Mouse (Mus musculus) mouse trophoblast stem cell (cell line): ENCODE data around the gene Ccdc57.

ENCODE experiments used
- in situ Hi-C, 2 experiments: fragments of 300-500 bp; cut with MseI, MboI; formaldehyde crosslinking; loops; 2 replicates in 1 of 2; 3 replicates in 1 of 2; pipeline ENCODE4 v1.15.1; 2025

Ccdc57 gene

DNA sequence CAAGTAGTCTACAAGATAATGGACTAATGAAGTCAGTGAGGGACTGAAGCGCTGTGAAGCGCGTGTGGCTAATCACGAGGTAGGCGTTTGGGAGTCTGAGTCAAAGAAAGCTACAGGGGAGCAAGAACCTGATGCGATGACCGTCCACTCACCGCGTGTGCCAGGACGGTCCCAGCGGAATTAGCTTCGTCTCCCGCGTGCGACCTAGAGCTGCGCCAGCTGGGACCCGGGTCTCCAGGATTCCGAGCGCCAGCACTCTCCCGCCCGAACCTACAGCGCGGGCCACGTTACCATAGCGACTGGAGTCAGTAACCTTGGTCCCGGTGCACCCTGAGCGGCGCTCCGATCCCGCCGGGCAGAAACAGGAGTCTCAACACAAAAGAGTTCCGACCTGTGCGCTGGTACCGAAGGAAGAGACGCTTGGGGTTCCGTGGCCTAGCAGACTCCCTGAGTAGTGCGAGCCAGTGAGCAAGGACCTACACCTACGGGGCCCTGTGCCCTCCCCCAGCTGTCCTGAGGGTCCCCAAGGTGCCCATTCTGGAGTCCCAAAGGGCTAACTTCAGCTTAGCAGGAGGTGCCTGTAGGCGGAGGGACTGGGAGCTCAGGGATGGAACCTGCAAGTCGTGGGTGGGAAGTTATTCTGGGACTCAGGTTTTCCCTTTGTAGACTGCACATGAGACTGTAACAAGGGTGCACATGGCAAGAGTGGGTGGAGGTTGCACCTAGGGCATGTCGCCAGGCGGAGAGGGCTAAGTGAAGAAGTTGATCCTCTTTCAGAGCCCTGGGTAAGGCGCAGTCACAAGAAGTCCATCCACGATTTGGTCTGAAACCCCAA is at the start of gene Ccdc57:
Gene Ccdc57, minus strand, starts transcription at position 309 of the 835 bp plus-strand sequence.
- in situ Hi-C loops = no loop called here

GRCm38 (mm10) chr11:120982459-120982858 is 49.8 kb upstream of the Ccdc57 start:
- in situ Hi-C loops = no loop called here

DNA sequence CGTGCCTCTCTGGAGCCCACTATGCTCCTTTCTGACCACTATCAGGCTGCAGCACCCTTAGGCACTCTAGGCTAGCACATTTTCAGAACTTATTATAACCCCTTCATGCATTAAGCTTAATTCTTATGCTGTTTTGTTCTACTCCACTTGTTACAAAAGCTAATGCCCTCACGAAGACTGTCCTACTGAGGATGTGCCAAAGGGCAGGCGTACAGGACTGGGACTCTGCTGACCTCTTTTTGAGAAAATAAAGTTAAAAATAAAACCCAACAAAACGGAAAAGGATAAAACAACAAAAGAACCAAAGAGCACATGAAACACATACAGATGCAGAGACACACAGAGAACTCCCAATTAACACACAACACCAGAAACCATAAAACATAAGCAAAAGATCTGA is 49.0 kb upstream of the Ccdc57 start:
- in situ Hi-C loops = no loop called here

DNA sequence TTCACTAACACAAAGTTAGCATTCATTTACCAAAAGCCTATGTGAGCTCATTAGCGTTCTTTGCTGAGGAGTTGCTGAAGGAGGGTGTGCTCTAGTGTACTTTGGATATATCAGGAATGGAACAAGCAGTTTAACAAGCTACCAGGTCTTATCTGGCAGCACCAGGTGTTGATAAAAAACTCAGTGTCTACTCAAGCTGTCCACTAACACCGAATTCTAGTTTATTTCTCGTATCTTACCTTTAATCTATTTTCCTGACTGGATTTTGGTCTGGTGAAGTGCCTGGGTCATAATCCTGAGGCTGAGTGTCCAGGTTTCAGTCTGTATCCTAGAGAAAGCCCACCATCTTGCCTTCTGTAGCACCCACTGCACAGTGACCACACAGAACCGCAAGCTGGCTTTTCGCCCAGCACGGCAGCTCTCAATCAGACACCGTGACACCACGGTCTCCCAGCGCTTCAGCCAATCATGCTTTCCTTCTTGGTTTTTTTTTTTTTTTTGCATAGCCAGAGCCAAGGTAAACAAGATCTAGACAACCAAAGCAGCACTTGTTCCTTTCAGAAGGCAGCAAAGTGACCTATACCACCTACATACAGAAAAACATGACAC is 47.9 kb upstream of the Ccdc57 start:
- in situ Hi-C loops = no loop called here

DNA sequence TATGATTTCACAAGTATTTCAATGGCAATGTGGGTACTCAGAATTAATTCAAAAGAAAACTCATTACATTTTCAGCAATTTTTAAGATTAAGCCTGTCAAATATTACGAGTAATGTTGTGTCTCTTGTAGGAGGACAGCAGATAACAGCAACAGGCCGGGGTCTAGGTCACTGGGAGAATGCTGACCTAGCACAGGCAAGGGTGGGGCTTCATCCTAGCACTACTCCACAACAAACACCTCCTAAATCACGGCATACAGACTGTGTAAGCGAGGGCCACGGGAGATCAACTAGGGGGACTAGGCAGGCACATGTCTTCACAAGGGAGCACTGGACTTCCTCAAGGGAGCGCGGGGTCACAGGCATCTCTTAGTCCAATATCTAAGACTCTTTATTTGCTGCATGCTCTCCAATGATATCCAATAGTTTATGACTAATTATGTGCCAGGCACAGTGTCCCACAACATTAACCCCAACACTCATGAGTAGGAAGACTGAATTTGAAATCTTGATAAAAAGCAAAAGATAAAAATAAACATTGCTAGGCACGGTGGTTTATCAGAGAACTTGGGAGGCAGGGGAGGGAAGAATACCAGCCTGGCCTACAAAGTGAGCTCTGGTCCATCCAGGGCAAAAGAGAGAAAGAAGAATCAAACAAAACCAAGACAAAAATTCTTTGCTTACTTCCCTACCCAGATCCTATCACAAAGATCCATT is 47.2 kb upstream of the Ccdc57 start:
- in situ Hi-C loops = no loop called here

DNA sequence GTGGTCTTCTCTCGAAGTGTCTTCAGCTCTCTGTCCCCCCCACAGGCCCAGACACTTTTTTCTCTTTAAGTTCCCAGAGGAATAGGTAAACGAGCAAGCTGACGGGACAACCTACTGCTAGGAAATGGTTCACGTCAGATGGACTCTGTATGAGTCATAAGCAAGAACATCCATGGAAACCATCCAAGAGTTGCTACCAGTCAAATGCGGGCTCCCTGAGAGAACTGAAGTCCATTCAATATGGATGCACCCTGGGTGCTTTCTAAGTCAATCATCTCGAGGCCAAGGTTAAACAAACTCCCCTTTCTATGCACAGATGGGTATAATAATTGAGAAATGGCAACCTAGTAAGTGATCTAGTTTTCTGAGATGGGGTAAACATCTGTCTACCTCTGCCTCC is 40.6 kb upstream of the Ccdc57 start:
- in situ Hi-C loops = no loop called here

- in situ Hi-C loops = no loop called here
These were observed 38.6 kb upstream of the Ccdc57 start for GRCm38 (mm10) chr11:120971237-120971636.

- in situ Hi-C loops = no loop called here
These were observed 37.1 kb upstream of the Ccdc57 start for GRCm38 (mm10) chr11:120969742-120970141.

DNA sequence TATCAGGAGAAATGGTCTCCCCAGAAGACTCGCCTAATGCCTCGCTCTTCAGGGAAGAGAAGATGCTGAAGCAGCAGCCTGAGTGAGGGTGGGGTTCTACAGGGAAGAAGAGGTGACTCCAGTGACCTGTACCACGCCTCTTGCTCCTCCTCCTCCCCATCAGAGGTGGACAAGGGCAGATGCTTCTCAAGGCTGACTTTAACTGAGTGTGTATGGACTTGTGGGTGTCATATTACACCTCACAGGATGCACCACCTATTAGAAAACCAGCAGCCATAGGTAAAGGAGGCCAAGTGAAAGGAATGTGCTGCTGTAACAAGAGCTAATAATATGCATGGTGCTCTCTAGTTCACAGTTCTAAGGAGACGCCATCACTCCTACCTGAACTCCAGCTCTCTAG is 32.9 kb upstream of the Ccdc57 start:
- in situ Hi-C loops = no loop called here

DNA sequence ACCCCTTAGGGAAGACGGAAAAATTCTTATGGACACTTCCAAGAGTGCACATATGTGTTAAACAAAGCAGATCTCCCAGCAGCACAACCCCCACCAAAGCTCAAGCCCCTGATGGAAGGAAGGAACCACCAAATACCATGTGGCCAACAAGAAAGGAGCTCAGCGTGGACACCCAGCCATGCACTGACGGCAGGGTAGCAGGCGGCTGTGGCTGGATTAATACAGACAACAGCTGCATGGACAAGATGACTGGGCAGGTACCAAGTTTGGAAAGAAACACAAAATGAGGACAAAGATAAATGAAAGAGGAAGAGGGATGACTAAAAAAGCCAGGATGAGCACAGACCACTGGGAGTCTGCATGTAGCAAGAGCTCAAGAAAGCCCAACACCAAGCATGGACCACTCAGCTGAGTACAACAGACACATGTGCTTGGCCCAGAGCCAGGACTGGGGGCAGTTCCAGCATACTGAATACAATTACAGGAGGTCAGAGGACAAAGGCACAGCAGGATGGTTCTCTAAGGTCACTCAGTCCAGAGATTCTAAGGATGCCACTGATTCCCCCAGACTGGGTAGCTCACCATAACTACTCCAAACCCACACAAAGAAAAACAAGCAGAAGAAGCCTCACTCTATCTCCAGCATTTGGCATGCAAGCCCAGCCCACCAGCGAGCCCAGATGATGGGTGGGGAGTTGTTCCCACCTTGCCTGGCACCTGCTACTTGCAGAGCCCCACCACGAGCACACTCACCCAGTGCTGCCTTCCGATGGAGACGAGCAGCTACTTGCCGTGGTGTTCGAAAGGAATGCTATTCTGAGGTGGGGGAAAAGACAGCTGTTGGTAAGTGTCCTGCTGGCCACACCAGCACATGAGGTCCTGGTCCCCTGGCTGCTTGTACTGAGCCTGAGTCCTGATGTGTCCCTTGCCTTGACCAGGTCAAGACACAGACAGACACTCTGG is 31.8 kb upstream of the Ccdc57 start:
- in situ Hi-C loops = no loop called here

DNA sequence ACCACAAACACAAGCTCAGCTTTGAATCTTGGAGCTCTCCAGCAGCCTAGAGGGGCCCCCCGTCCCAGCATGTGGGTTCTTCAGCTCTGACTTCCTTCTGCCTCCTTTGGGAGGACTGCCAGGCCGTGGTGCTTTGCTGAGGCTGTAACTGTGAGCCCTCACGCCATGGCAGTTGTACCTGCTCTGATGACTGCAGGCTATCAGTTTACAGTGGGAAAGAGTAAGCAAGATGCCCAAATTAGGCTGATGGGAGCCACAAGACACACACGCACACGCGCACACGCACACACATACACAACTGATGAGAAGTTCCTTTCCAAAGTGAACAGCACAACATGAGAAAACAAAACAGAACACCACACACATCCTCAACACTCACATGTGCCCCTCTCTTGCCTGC is 30.2 kb upstream of the Ccdc57 start:
- in situ Hi-C loops = no loop called here

DNA sequence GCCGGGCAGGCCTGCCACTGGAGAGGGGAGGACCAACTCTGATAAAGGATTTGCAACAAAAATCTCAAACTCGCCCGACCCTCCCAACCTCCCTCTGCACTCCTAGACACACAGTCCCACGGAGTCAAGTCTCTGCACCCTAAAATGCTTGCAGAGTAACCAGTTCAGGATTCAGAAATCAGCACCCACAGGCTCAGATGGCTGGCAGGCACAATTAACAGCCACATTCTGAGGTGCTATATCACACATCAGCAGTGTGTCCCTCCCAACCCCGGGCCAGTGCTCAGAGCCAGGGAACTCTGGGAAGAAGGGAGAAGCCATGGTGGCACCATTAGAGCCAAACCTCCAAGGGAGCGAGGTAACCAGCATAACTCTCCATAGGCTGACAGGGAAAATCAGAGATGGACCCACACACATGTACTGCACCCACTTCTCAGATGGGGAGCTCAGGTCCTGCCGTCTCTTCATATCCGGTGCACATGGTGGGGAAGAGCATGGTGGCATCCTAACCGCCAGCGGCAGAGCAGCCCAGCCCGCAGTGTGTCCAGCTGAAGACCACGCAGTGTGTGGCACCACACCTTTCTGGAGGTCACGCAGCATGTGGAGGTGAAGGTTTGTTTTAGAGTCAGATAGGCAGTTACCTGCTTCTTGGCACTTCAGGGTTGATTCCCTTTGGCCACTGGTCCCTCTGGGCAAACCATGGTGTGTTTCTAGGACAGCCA is 29.5 kb upstream of the Ccdc57 start:
- in situ Hi-C loops = no loop called here

GRCm38 (mm10) chr11:120961594-120961993 is 28.9 kb upstream of the Ccdc57 start:
- in situ Hi-C loops = no loop called here

GRCm38 (mm10) chr11:120960248-120960647 is 27.6 kb upstream of the Ccdc57 start:
- in situ Hi-C loops = no loop called here

- in situ Hi-C loops = no loop called here
These were observed 26.9 kb upstream of the Ccdc57 start for GRCm38 (mm10) chr11:120959564-120959963.

DNA sequence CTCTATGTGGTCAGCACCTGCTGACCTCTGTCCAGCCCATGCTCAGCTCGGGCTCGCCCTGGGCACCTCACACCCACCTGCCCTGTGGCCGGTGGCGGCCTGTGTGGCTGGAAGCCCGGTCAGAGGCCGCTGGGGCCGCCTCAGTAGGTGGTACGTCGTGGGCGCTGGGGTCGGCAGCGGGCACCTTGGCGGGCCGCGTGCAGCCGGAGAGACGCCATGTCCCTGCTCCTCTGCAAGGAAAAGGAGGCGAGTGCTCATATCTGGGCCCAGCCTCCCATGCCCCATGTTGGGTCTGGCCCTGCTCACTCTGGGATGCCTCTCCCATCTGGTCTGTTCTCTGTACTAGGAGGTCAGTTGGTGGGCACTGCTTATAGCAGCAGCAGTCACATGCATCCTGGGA is 26.4 kb upstream of the Ccdc57 start:
- in situ Hi-C loops = no loop called here

- in situ Hi-C loops = no loop called here
These were observed 25.1 kb upstream of the Ccdc57 start for GRCm38 (mm10) chr11:120957731-120958257.

DNA sequence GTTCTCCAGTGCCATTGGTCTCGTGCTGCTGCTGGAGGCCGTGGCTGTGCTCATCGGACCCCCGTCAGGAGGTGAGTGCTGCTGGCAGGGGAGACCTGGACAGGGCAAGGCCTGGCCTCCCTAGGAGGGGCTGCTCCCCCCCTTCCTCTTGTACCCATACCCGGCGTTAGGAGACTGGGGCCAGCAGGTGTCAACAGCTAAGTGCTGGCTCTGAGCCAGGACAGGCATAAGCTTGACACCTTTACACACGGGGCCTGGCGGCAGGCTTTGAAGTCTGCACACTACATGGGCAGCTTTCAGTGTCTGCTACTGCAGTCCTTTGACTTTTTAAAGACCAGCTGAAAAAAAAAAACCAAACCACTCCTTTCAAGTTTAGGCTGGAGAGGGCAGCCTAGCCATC is 24.4 kb upstream of the Ccdc57 start:
- in situ Hi-C loops = no loop called here

DNA sequence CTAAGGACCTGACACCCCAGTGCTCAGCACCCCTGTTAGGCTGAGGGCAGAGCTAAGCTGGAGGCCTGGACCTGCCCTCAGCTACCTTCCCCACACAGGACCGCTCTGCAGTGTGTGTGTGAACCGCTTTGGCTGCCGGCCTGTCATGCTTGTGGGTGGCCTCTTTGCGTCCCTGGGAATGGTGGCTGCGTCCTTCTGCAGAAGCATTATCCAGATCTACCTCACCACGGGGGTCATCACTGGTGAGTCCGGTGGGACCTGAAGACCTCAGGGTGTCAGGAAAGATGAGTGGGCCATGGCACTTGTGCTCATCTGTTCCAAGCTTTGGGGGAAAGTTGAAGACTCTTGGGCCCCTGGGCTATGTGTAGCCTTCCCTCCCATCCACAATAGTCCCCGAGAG is 23.0 kb upstream of the Ccdc57 start:
- in situ Hi-C loops = no loop called here

- in situ Hi-C loops = no loop called here
These were observed 22.3 kb upstream of the Ccdc57 start for GRCm38 (mm10) chr11:120954936-120955335.
